Mouse (Mus musculus) activated CD4-positive, CD25-positive, alpha-beta regulatory T cell, adult 4 months (primary cell): ENCODE results near the gene Bik. TPM values are rescaled to one million over a fixed set of nuclear protein-coding genes. Genes with fewer than 3 reads are reported as not detected.

Experiments used
- ATAC-seq: one replicate; pipeline ENCODE4 v1.8.0; 2017
- polyA plus RNA-seq, 2 experiments: library from polyadenylated mRNA; unstranded; fragments of 100-300 nt; shearing (Covaris generic); gene quantifications; one replicate each; pipeline ENCODE4 v1.2.1; 2017

Bik gene
- polyA plus RNA-seq, 2 experiments from 2014 or later: 1.1 to 2.5 TPM

DNA sequence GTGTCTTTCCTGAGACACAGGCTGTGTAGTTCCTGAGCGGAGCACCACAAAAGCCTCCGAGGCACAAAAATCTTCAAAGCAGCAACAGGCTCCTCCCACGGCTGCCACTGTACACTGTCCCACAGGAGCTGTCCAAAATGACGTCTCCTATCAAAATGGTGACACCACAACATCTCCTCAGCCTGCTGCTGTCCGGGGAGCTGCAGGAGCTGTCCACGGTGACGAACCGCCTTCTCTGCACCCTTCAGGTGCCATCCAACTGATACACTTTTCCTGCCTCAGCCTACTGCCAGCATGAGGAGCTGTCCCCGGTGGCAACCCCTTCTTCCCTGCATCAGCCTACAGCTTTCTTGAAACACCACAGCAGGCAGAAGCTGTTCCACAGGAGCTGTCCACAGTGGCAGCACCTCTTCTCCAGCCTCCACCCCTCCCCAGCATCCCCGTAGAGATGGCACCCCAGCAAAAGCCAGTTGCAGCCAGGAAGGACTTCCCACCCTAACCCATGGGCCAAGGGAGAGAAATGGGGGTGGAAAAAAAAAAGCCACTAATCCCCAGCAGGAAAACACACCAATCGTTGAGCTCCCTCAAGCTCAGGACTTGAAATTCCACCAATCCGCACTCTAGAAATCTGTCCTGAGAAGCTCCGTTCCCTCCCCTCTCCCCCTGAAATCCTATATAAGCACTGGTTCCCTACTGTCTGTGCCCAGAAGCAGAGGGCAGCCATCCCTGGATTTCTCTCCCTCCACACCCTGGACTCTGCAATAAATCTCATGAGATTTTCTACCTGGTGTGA is 14.0 kb upstream of the Bik start:
- no peak for ATAC-seq

DNA sequence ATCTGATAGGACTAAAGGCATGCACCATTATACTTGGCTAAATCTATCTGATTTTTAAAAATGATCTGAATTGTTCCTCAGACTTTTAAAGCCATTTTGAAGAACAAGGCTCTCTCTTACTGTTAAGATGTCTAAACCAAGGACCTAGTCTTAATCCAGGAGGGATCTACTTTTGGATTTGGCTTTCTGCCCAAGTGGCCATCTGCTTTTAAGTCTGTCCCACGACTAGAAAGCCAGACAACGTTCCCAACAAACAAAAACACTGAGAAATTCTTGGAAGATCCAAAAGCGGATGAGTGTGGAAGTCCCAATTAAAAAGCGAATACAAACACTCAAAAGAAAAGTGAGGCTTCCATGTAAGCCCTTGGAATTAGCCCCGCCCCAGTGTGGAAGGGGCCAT is 11.6 kb upstream of the Bik start:
- ATAC-seq: no peak

DNA sequence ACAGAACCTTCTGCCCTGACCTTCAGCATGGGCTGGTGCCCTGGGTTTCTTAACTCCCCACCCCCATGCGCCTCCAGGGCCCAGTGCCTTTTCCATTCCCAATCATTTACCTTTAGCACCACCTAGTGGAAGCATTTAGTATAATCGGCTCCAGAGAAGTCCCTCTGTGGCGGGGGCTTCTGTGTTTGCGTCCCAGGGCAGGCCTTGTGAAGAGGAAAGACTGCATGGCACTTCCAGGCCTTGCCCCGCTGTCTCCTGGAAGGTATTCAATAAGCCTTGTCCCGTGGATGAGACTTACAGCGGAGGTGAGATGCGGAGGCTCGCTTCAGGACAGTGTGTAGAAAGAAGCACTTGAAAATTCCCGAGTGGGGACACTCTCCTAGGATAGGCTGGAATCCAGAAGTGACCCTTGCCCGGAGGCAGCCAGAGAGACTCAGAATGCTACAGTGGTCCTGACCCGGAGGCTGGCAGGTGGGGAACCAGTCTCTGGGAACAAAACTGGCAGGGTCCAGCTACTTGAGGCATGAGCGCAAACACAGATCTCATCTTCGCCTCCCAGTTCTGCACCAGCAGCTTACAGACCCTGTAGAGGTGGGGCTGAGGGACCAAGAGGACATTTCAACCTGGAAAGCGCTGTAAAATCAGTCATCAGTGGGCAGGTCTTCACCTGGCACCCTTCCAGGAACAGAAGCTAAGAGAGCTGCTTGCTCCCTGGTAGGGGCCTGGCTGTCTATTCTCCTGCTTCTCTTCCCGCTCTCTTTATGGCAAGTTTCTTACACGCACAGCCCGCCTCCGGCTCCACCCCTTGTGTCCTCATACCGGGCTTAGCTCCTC is 8.2 kb upstream of the Bik start:
- ATAC-seq: peak; percentile 59

DNA sequence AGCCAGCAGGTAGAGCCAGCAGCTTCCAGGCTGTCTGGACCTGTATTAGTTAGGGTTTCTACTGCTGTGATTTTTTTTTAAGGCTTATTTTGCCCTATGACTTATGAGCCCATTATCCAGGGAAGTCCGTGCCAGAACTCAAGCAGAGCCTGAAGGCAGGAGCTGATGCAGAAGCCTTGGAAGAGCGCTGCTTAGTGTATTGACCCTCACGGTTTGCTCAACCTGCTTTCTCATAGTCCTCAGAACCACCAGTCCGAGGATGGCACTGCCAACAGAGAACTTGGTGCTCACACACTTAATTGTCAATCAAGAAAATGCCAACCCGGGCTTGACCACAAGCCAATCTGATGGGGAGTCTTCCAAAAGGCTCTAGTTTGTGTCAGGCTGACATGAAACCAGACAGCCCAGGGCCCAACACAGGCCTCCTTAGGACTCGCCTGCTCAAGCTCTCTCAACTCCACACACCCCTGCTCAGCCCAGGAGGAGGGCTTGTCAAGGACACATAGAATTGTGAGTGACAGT is 5.7 kb upstream of the Bik start:
- ATAC-seq: no peak

DNA sequence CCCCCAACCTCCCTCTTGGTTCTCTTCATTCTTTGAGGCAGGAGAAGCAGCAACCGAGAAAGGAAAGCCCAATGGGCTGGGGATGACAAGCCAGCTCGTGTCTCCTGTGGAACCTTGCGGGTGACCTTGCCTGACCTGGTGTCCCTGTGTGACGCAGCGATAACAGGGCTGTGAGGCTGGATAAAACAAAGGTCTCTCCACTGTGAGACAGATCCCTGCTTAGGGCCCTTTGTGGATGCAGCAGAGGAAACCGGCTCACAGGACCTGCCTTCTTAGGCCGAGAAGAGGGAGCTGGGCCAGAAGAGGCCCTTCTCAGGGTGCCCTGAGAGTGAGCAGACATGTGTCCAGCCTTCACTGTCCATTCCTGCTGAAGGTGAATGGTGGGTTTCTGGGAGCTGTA is 3.5 kb upstream of the Bik start:
- no peak for ATAC-seq

DNA sequence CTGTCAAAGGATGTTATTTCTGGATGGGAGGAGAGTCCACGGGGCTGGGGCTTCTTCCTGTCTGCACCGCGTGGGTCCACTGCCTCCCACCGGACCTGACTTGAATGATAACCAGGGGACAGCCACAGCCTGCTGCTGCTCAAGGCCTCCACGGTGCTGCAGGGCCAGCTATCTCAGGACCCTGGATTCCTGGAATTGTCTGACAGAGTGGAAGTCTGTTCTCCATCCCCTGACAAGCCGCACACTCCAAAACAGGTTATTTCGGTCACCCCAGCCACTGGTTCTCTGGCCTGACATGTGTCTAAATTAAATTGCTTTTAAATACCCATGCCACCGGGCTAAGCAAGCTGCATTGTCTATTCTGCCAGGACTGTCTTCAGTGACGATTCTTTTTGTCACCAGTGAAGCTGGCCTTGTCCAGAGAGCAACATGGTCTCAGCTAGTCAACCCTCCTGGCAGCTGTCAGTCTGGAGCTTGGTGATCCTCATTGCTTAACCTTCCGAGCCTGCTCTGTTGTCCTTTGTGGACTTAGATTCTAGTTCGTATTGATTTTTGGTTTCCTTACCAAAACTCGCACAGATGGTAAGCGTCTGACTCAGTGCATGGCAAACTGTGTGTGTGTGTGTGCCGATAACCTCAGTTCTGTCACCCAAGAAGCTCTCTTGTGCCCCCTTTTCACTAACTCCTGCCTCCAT is 2.9 kb upstream of the Bik start:
- ATAC-seq: no peak

DNA sequence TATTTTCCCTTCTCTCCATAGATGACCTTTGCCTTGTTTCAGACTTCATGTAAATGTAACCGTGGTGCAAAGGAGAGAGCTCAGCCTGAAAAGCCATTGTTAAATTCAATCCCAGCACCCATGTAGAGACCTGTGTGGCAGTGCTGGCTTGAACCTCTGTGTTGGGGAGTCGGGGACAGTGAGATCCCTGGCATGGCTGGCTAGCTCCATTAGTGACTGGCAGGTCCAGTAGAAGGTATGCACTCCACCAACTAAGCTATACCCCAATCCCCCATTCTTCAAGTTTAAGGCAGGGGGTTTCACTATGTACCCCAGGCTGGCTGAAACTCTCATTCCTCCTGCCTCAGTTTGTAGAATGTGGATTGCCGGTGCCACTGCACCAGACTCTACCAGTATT is 2.3 kb upstream of the Bik start:
- no peak for ATAC-seq

DNA sequence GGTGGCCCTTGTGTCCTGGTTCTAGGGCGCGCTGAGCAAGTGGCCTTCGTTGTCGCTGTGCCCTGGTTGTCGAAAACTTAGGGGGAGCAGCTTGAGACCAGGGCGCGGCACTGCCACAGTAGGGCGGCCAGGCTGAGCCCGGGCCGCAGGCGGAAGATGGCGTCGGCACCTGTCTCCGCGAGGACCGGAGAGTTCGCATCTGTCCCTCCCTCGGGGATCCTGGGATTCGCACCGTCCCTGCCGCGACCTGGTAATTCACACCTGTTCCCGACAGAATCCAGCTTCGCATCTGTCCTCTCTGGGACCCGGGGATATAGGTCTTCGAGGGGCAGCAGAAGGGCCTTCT is 403 bp downstream of the Bik start:
- peak; percentile 45 for ATAC-seq

DNA sequence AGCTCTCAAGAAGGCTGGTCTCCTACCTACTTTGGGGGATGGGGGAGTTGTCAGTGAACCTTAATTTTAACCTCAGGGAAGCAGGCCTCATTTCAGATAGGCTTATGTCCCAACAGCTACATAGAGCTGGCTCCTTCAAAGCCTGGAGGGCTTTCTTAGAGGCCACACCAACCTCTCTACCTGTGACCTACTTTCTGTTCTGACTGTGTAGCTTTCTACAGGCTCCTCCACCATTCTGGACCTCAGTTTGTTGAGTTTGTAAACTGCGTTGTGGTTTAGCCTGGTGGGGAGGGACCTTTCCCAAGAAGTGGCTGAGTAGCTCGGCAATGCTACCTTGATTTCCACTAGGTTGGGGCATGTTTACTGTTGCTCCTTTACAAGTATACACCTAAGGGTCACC is 1.1 kb downstream of the Bik start:
- ATAC-seq: no peak

DNA sequence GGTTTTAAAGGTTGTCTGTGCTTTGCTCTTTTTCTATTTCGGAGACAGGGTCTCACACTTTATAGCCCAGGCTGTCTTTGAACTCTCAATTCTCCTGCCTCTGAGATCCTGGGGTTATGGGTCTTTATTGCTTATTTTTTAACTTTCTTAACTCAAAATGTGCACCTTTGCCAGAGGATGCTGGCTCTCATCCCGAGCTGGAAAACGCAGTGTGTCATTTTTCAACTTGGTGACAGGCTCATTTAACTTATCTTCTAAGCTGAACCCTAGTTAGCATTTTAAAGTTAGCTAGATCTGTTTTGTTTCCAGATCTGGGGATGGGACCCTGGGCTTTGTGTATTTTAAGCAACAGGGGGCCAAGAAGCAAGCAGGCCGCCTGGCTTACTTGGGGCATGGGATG is 2.2 kb downstream of the Bik start:
- no peak for ATAC-seq

DNA sequence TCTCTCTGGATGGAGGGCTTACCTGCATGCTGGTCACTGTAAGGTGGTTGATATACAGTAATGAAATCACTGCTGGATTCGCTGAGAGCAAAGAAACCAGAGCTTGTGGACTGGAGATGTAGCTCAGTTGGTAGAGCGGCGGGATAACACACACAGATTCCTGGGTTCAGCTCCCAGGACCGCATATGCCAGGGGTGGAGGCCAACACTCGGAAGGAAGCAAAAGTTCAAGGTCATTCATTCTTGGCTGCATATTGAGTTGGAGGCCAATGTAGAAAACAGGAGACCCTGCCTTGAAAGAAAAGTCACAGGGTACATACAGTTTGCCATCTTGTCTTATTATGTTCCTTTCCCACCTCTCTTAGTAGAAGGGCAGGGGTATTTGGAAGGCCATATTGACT is 3.1 kb downstream of the Bik start:
- ATAC-seq: no peak

DNA sequence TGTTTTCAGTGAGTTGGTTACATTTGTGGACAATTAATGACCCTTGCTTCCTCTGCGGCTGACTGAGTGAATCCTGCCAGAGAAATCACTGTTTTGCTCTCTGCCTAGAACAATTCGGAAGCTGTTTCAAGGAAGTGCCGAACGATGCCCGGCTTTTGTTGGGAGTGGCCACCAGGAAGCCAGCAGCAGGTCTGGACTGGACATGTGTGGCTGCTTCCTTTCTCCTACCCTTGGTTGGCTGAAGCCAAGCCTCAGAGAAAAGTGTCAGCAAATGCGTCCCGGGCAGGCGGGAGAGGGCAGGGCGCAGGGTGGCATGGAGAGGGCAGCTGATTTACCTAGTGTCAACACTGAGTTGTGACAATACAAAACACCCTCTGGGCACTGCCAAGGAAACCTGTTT is 3.6 kb downstream of the Bik start:
- no peak for ATAC-seq

DNA sequence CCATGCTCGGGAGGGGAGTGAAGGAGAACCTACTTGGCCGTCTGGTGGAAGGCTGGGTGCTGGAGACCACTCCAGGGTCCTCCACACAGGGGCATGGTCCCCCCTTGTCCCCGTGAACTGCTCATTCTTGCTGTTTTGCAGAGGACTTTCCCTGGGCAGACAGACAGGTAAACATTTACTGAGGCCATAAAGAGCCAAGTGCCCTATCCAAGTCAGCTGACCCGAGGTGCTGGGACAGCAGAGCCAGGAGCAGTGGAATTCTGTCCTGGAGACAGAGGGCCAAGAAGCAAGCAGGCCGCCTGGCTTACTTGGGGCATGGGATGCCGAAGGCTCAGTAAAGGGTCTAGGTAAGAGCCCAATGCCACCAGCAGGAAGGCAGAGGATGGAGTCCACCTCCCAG is 4.0 kb downstream of the Bik start:
- no peak for ATAC-seq

DNA sequence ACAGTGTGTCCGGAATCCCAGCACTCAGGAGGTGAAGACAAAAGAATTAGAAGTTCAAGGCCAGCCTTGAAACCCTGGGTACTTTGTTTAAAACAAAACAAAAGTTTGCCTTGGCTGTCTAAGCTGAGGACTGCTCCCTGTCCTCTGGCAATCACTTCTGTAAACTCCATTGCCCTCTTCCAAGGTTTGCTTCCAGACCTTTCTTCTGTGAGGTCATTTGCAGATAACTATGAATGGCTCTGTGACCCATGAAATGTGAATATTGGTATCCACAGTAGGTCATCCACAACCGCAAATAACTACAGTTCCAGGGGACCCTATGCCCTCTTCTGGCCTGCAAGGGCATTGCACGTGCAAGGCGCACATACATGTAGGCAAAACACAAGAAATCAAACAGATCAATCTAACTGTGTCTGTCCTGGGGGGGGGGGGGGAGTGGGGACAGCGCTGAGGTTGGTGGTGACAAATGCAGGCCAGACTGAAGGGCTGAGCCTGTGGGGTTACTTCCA is 5.4 kb downstream of the Bik start:
- ATAC-seq: no peak

DNA sequence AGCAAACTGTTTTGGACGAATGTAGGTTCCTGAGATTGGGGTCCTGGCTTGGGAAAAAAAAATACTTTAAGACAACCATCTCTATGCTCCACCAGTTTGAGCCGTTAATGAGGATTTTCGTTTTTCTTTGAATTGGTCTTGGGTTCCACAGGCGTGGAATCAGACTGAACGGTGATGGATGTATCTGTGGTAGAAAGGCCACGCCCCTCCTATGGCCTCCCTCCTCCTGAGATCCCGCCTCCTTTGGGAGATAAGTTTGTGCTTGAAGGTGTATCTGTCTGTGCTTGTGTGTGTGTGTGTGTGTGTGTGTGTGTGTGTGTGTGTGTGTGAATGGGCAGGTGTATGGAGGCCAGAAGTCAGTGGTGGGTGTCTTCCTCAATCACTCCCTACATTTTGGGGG is 5.9 kb downstream of the Bik start:
- ATAC-seq: no peak

DNA sequence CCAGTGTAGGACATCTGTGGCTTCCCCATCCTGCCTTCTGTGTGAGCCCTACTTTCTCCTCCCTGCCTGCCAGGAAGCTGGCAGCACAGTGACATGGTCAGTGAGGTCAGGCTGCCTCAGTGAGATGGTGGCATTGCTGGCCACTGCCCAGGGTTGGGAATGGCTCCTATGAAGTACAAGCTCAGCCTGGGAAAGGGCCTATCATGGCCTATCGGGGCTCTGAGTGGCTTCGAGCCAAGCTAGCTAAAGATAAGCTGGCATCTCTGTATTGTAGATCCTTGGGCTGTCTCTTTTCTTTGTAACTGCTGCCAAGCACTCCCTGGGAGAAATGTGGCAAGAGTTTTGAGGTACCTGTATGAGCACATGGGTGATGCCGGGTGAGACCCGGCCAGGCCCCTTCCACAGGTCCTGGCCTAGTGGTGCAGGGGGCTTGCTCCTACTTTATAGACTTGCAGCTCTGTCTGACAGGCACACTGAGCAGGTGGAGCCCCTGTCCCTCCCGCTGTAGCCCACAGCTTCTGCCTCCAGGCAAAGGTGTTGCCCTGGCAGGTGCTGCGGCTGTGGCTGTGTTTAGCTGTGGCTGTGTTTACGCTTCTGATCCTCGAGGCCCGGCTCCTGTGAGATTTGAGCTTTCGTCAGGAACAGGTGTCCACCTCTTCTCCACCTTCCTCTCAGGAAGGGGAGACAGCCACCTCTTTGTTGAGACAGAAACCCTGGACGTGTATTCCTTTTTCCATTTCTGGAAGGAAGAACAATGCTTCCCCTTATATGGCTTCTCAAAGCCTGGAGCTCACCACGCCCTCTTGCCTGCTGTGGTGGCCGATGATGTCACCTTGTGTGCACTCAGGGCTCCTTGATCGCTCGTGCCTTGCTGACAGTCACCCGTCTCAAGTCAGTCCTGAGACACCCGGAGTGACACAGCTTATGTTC is 8.6 kb downstream of the Bik start:
- ATAC-seq: no peak

DNA sequence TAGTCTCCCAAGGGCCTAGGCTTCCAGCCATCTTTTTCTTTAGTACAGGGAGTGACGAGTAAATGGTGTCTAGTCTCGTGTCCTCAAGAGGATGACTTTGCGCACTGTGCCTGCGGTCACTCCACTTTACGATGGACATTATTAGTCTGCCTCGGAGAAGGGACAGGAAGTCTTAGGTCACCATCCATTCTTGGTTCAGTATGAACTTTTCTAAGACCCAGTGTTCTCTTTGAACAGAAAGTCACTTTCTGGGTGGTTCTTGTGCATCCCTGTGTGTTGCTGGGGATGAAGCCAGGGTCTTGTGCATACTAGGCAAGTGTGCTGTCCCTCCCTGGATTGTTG is 9.2 kb downstream of the Bik start:
- no peak for ATAC-seq

DNA sequence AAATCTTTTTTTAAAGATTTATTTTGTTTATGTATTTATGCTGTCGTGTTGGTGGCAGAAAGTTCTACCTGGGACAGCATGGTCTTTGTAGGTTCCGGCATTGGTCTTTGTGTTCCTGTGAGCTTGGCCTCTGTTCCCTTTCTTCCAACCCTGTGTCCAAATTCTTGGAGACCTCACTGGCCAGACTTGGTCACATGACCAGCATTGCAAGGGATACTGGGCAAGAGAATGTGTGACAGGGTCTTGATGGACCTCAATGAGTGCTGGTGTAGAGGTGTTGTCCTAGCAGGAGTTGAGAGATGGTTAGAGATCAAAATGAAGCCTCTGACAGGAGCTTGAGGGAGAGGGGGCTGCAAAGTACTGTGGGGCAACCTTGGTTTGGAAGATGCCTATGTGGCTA is 12.2 kb downstream of the Bik start:
- ATAC-seq: no peak

DNA sequence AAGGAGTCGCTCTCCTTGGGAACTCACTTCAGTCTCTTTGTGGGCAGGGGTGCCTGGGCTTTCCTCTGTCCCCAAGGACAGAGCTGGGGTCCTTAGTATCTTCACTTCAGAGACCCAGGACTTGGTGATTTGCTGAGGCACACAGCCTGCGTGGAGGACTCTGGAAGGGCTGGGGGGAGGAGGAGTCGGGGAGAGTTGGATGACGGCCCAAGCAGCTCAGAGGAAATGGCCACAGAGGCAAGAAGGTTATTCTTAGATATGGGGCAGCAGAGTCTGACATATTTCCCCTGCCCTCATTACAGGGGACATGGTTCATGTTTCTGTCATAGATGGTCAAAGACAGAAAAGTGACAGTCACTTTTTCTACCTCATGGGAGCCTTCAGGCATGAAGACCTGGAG is 13.2 kb downstream of the Bik start:
- no peak for ATAC-seq

DNA sequence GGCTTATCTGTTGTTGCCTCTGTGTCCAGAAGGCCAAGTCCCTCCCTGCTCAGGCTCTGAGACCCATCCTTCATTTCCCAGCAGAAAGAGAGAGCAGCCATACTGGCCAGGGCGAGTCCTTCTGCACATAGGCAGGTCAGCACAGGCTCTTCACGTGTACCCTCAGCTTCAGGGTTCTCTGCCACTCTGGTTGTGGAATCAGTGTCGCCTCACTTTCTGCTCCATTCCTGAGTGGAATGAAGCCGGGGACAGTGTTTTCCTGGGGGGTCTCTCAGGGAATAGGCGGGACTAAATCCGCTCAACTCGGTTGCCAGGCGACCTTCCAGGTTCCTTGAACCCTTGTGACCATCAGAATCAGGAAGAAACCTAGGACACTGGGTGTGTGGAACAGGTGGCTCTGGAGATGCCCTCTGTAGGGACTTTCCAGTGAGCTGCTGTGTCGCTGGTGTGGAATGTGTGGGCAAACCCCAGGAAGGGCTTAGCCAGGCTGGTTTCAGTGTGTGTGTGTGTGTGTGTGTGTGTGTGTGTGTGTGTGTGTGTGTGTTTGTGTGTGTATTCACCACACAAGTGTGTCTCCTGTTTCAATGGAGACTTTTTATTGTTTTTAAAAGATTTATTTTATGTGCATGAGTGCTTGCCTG is 15.1 kb downstream of the Bik start:
- no peak for ATAC-seq

DNA sequence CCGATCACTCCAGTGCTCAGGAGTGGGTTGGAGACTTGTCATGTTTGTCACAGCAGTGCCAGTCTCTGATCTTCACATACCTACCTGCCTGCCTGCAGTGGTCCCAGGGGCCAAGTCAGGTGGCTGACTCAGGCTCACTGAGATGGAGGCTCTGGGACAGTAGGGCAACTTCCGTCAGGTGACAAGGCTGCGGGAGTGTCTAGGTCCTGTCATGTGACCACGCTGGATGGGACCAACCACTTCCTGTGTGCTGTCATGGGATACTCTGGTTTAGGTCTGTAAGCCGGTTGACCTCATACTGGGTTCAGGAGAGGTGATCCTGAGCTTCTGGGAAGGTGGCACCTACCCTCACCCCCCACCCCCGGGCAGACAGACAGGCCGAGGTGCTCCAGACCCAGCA is 19.4 kb downstream of the Bik start:
- no peak for ATAC-seq

DNA sequence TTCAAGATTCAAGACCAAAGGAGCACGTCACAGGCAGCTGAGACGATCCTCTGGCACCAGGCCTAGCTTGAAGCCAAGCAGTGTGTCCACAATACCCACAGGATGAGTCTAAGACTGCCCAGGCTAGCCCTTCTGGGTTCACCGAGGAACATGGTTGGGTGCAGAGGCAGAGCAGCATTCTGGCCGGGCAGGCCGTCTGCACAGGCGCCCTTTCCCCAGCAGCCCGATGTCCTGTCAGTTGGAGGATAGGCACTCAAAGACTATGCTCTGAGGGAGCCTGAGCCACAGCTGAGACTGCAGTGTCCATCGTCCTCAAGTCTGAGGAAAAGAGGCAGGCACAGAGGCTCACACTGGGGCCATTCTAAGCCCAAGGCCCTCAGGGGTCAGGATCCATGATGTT is 20.5 kb downstream of the Bik start:
- ATAC-seq: no peak
